Mouse (Mus musculus) hindbrain, embryonic 15.5 days (tissue): ENCODE measurements at regions not wholly inside any gene's neighbourhood (a gene's known extent, or its start where the extent isn't known, plus 50 kb on each side); places are given as distances from the start of the nearest gene placed in this dataset.
A peak's percentile ranks its signal among the peaks of the same experiment; 100 is the strongest.
"Not testable (repeated sequence)": the region's sequence is repeated elsewhere in the genome, so short reads cannot be mapped to it uniquely, and the experiment has no call there.

Experiments
- ATAC-seq: fragments of 200-750 bp; cut with Nextera tagmentation; 2 replicates; pipeline ENCODE4 v1.8.0; 2017; ENCODE audit warnings: low read depth, moderate number of reproducible peaks, moderate TSS enrichment; ENCODE audit not compliant: low FRiP score
- H3K27ac ChIP-seq: fragments of 300-500 bp; sonication (generic); replicated peaks from 2 replicates; pipeline ENCODE4 v1.5.1; 2015; ENCODE audit warnings: mild to moderate bottlenecking, inconsistent platforms
- H3K27me3 ChIP-seq: fragments of 300-500 bp; sonication (generic); 2 replicates; pipeline ENCODE4 v1.6.1; 2015; ENCODE audit warnings: control low read depth, inconsistent platforms
- H3K36me3 ChIP-seq: fragments of 300-500 bp; sonication (generic); 2 replicates; pipeline ENCODE4 v1.6.1; 2015; ENCODE audit warnings: control low read depth, inconsistent platforms
- H3K4me1 ChIP-seq: fragments of 300-500 bp; sonication (generic); replicated peaks from 2 replicates; pipeline ENCODE4 v1.6.1; 2015; ENCODE audit warnings: control low read depth, inconsistent platforms
- H3K4me2 ChIP-seq: fragments of 300-500 bp; sonication (generic); 2 replicates; pipeline ENCODE4 v1.6.1; 2015; ENCODE audit warnings: moderate library complexity, mild to moderate bottlenecking, inconsistent platforms
- H3K4me3 ChIP-seq: fragments of 300-500 bp; sonication (generic); 2 replicates; pipeline ENCODE4 v1.5.1; 2015; ENCODE audit warnings: mild to moderate bottlenecking, inconsistent platforms
- H3K9ac ChIP-seq: fragments of 300-500 bp; sonication (generic); 2 replicates; pipeline ENCODE4 v1.6.1; 2015; ENCODE audit warnings: inconsistent platforms
- H3K9me3 ChIP-seq: fragments of 300-500 bp; sonication (generic); 2 replicates; pipeline ENCODE4 v1.6.1; 2016; ENCODE audit warnings: control low read depth, inconsistent platforms
- WGBS: fragments of 180-500 bp; shearing (Covaris S2); methylation state at CpG from one replicate; pipeline ENCODE4 v1.1.7; 2015; 5-methylcytosine and 5-hydroxymethylcytosine counted together

GRCm38 (mm10) chr14:17054381-17054780, 235.4 kb upstream of the Rarb start:
- Histone ChIP-seq H3K36me3 (no peaks in the 10 kb centered on the region), H3K9ac (no peak overlapping the region), H3K27ac (no peak overlapping the region), H3K4me3 (no peak overlapping the region), H3K4me1 (no peaks in the 10 kb centered on the region), H3K9me3 (no peaks in the 10 kb centered on the region), H3K27me3 (no peaks in the 10 kb centered on the region), H3K4me2 (no peak overlapping the region)
- no peak for ATAC-seq
- 62% methylated on average over 3 of the region's 3 CpGs for WGBS

DNA sequence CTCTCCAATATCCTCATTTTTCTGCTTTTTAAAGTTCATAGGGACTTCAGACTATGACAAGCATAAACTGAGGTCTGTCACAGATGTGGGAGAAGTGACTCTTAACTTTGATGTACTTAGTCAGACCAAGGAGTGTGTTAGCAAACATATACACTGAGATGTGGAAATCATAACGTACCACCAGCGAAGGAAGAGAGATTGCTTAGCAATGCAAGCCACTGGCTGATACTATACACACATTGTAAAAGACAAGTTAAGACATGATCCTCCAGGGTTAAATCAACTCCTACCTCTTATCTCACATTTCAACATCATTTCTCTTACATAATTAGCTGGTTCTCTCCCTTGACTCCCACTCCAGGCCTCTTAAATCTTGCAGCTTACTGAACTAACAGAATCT, 227.9 kb upstream of the Rarb start:
- no peak overlapping the region for H3K9ac ChIP-seq
- ATAC-seq: no peak
- no peaks in the 10 kb centered on the region for H3K4me1 ChIP-seq
- no peaks in the 10 kb centered on the region for H3K9me3 ChIP-seq
- no peaks in the 10 kb centered on the region for H3K36me3 ChIP-seq
- H3K27me3 ChIP-seq: no peaks in the 10 kb centered on the region
- no peak overlapping the region for H3K4me2 ChIP-seq
- no peak overlapping the region for H3K27ac ChIP-seq
- WGBS: 85% methylated on average over 2 of the region's 2 CpGs
- no peak overlapping the region for H3K4me3 ChIP-seq

DNA sequence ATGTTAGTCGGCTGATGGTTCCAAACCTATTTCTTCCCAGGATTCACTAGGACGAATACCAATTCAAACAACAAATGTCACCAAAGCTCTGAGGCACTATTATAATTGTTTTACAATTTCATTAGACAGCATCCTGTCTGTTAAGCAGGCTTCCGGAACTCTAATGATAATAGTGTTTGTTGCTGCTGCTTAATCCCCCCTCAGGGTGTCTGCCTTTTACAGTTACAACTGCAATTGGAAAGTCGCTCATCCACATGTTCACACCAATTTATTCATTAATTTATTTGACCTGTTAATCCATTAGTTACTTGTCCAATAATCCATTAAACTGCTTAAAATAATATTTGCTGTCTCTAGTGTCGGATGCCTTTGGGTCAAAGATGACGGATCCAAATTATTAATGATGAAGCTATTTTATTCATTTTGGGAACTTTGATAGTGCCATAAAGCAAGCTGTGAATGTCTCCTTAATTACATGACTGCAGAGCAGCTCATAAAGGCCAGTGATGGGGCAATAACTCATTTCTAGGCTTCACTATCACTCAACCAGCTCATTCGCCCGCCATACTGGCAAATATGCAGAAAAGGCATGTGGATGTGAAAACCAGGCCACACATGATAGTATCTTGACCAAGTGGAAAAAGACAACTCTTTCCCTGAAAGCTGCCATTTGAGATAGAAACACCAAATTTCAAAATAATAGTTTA, 226.6 kb upstream of the Rarb start:
- 68% methylated on average over 8 of the region's 8 CpGs for WGBS
- Histone ChIP-seq H3K4me2 (no peak overlapping the region), H3K27me3 (no peaks in the 10 kb centered on the region), H3K4me1 (no peaks in the 10 kb centered on the region), H3K9me3 (no peaks in the 10 kb centered on the region), H3K36me3 (no peaks in the 10 kb centered on the region), H3K4me3 (no peak overlapping the region), H3K27ac (no peak overlapping the region), H3K9ac (no peak overlapping the region)
- ATAC-seq: no peak

DNA sequence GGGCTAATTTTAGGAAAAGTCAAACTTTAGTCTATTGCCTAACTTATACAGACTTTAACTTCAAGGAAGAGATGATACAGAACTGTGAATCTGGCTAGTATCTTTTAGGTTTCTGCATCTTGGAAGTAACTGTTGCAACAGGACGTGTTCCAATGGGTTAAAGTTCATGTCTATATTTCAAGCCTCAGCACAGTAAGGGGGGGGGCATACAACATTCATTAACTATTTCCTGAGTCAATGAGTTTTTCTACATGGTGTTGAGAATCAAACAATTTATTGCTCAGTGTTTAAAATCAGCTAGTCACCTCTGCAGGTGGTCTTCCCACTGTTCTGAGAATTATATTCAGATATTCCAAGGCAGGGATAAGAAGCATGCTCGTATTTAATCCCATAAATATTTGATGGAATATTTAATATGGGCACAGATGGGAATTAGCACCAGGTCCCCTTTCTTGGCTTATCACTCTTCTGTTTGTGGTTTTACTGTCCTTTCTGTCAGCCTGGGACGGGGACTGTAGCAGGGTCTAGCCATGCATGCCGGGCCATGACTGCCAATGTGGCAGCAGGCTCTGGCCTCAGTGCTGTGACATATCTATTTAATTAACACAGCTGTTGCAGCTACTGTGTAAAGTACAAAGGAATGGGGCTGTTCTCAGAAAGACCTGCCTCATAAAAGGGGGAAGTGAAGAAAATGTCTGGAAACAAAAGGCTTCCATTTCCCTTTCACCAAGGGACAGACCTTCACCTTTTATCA, 201.8 kb upstream of the Rarb start:
- H3K4me1 ChIP-seq: no peaks in the 10 kb centered on the region
- H3K4me3 ChIP-seq: no peak overlapping the region
- H3K27ac ChIP-seq: no peak overlapping the region
- no peak overlapping the region for H3K4me2 ChIP-seq
- H3K9ac ChIP-seq: no peak overlapping the region
- 24% methylated on average over 4 of the region's 4 CpGs for WGBS
- no peaks in the 10 kb centered on the region for H3K9me3 ChIP-seq
- ATAC-seq: peak; percentile 83
- no peaks in the 10 kb centered on the region for H3K36me3 ChIP-seq
- no peaks in the 10 kb centered on the region for H3K27me3 ChIP-seq

- no peak overlapping the region for H3K4me2 ChIP-seq
- no peaks in the 10 kb centered on the region for H3K9me3 ChIP-seq
- H3K4me3 ChIP-seq: no peak overlapping the region
- WGBS: 88% methylated on average over 1 of the region's 1 CpGs
- no peak for ATAC-seq
- no peaks in the 10 kb centered on the region for H3K27me3 ChIP-seq
- H3K36me3 ChIP-seq: no peaks in the 10 kb centered on the region
- no peak overlapping the region for H3K9ac ChIP-seq
- H3K4me1 ChIP-seq: no peaks in the 10 kb centered on the region
- H3K27ac ChIP-seq: no peak overlapping the region
These were observed 194.0 kb upstream of the Rarb start for GRCm38 (mm10) chr14:17012931-17013330.

DNA sequence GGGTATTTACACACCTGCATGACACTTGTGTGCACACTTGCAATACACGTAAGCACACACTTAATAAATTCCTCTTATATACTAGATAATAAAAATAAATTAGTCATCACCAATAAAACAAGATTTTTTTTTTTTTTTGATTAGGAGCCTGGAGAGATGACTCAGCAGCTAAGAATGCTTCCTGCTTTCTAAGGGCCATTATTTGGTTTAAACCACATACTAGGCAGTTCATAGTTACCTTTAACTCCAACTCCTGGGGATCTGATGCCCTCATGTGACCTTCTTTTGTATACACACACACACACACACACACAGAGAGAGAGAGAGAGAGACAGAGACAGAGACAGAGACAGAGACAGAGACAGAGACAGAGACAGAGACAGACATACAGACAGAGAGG, 193.2 kb upstream of the Rarb start:
- Histone ChIP-seq H3K9ac (no peak overlapping the region), H3K27ac (no peak overlapping the region), H3K27me3 (no peaks in the 10 kb centered on the region), H3K4me2 (no peak overlapping the region), H3K36me3 (no peaks in the 10 kb centered on the region), H3K4me1 (no peaks in the 10 kb centered on the region), H3K4me3 (no peak overlapping the region), H3K9me3 (no peaks in the 10 kb centered on the region)
- ATAC-seq: no peak
- 93% methylated on average over 1 of the region's 1 CpGs for WGBS

DNA sequence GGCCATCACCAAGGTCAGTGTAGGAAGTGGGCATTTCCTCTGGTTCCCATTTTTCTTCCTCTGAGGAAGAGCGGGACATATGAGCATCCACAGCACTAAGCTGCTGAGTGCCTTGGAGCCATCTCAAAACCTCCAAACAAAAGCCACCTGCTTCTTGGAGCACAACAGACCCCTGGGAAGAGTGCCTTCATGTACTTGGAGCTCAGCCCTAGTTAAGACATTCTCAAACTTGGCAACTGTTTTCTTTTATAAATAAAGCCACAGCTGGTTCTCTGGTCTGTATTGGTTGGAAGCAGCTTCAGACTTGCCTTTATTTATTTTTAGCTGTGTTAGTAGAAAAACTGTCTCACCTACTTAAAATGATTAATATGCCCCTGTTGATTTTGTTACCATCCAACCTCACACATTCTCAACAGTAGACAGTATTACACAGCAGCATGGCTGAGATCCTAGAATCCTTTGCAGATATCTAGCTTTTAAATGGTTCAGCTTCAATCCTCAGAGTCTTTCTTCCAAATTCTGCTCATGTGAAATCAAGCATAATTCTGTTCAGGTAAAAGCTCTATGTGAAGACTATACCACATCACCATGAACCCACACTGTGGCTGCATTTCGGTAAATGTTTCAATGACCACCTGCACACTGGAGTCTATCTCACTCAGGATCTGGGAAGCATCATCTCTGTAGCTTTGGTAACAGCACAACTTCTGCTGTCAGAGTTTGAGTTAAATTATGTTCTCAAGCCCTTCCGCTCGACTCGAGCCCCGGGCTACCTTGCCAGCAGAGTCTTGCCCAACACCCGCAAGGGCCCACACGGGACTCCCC, 186.4 kb upstream of the Rarb start:
- H3K9ac ChIP-seq: no peak overlapping the region
- no peaks in the 10 kb centered on the region for H3K9me3 ChIP-seq
- no peak overlapping the region for H3K27ac ChIP-seq
- no peak overlapping the region for H3K4me2 ChIP-seq
- no peaks in the 10 kb centered on the region for H3K36me3 ChIP-seq
- H3K27me3 ChIP-seq: no peaks in the 10 kb centered on the region
- 91% methylated on average over 8 of the region's 8 CpGs for WGBS
- no peak; the same call in 1 of the 2 replicates for ATAC-seq
- H3K4me3 ChIP-seq: no peak overlapping the region
- H3K4me1 ChIP-seq: no peaks in the 10 kb centered on the region

DNA sequence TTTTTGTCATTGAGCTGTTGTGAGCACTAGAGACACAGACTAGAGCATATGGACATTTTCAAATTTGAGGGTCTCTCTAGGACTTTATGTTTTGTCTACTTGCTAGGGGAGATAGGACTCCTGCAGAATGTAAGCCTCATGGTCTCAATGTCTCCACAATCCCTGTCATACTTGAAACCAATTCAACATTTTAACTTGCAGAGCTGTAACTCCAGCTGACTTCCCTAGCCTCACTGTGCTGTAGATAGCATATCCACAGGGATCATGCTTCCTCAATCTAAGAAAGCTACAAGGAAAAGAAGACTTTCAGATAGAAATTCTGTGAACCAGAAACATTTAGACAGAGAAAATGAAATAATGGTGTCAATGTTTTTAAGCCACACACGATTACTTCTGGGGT, 185.8 kb upstream of the Rarb start:
- Histone ChIP-seq H3K4me2 (no peak overlapping the region), H3K4me1 (no peaks in the 10 kb centered on the region), H3K36me3 (no peaks in the 10 kb centered on the region), H3K27ac (no peak overlapping the region), H3K9me3 (no peaks in the 10 kb centered on the region), H3K27me3 (no peaks in the 10 kb centered on the region), H3K9ac (no peak overlapping the region), H3K4me3 (no peak overlapping the region)
- 91% methylated on average over 1 of the region's 1 CpGs for WGBS
- ATAC-seq: no peak

- H3K4me2 ChIP-seq: no peak overlapping the region
- no peaks in the 10 kb centered on the region for H3K4me1 ChIP-seq
- 71% methylated on average over 2 of the region's 2 CpGs for WGBS
- H3K9me3 ChIP-seq: no peaks in the 10 kb centered on the region
- H3K9ac ChIP-seq: no peak overlapping the region
- no peak overlapping the region for H3K4me3 ChIP-seq
- H3K27ac ChIP-seq: no peak overlapping the region
- no peak for ATAC-seq
- no peaks in the 10 kb centered on the region for H3K36me3 ChIP-seq
- H3K27me3 ChIP-seq: no peaks in the 10 kb centered on the region
These were observed 177.8 kb upstream of the Rarb start for GRCm38 (mm10) chr14:16996716-16997115.

GRCm38 (mm10) chr14:16970911-16971310, 152.0 kb upstream of the Rarb start:
- not testable (repeated sequence) for ATAC-seq, H3K9me3 ChIP-seq, H3K27me3 ChIP-seq, H3K9ac ChIP-seq, H3K36me3 ChIP-seq, H3K4me2 ChIP-seq, H3K27ac ChIP-seq, H3K4me3 ChIP-seq, H3K4me1 ChIP-seq
- 79% methylated on average over 2 of the region's 2 CpGs for WGBS

DNA sequence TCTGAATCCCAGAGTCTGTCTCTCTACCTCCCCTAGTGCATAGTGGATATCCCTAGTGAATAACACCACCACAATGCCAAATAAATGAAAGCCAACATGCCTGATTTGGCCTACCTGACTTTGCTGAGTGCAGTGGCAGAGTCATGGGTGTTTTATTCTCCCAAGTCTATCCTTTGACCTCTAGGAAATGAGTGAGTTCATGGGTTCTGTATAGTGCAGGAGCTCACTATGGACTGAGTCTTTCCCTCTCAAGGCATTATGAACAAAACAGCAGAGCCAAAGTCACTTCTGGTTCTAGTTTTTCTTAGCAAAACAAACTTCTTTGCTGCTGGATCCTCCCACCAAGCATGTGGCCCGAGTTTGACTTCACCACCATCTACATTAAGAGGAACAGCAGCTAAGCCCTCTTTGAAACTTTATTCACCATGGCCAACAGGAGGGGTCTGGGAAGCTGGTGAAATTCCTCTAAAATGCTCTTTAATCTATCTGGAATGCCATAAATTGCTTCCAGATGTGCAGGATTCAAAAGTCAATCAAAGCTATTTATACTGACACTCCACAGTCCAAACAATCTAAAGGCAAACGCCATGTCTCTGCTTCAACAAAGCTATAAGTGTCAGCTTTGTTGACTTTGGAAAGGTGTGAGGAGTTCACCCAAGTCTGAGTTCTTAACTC, 145.9 kb upstream of the Rarb start:
- H3K36me3 ChIP-seq: no peaks in the 10 kb centered on the region
- no peaks in the 10 kb centered on the region for H3K27me3 ChIP-seq
- WGBS: 74% methylated on average over 2 of the region's 2 CpGs
- H3K4me2 ChIP-seq: no peak overlapping the region
- ATAC-seq: no peak
- H3K4me1 ChIP-seq: no peaks in the 10 kb centered on the region
- H3K4me3 ChIP-seq: no peak overlapping the region
- no peaks in the 10 kb centered on the region for H3K9me3 ChIP-seq
- no peak overlapping the region for H3K9ac ChIP-seq
- no peak overlapping the region for H3K27ac ChIP-seq
